Mouse (Mus musculus): Measurements from ENCODE around the gene 9930022D16Rik.

GRCm38 (mm10) chr11:109389046-109389445 is 24.7 kb upstream of the 9930022D16Rik start:
- TF ChIP-seq CTCF (IDR thresholded peaks at IDR 0.05; ENCODE audit: borderline replicate concordance, insufficient read depth, low read length) = no peak
- no peak for TF ChIP-seq POLR2A (IDR thresholded peaks at IDR 0.05; ENCODE audit: low read depth, low read length)
